Mouse (Mus musculus) kidney, embryonic 14.5 days (tissue): Measurements from ENCODE around the gene Cdh4. TPM values are rescaled to one million over a fixed set of nuclear protein-coding genes. Genes with fewer than 3 reads are reported as not detected.

Experiments
- ATAC-seq: fragments of 200-750 bp; cut with Nextera tagmentation; 2 replicates; pipeline ENCODE4 v1.8.0; 2017; ENCODE audit warnings: moderate number of reproducible peaks, mild to moderate bottlenecking, moderate TSS enrichment, moderate library complexity; ENCODE audit not compliant: low FRiP score, low TSS enrichment
- H3K27ac ChIP-seq: fragments of 300-500 bp; sonication (generic); 2 replicates; pipeline ENCODE4 v1.5.1; 2014; ENCODE audit warnings: low read depth, mild to moderate bottlenecking, low read length, moderate library complexity, mixed read lengths
- H3K27me3 ChIP-seq: fragments of 300-500 bp; sonication (generic); 2 replicates; pipeline ENCODE4 v1.6.1; 2014; ENCODE audit warnings: mild to moderate bottlenecking, low read length; ENCODE audit not compliant: control insufficient read depth, insufficient read depth
- H3K36me3 ChIP-seq: fragments of 300-500 bp; sonication (generic); 2 replicates; pipeline ENCODE4 v1.6.1; 2014; ENCODE audit warnings: low read length, mixed read lengths; ENCODE audit not compliant: control insufficient read depth, insufficient read depth
- H3K4me1 ChIP-seq: fragments of 300-500 bp; sonication (generic); 2 replicates; pipeline ENCODE4 v1.6.1; 2014; ENCODE audit warnings: low read length, mixed read lengths; ENCODE audit not compliant: control insufficient read depth, insufficient read depth
- H3K4me2 ChIP-seq: fragments of 300-500 bp; sonication (generic); replicated peaks from 2 replicates; pipeline ENCODE4 v1.6.1; 2014; ENCODE audit warnings: low read depth, mild to moderate bottlenecking, low read length
- H3K4me3 ChIP-seq: fragments of 300-500 bp; sonication (generic); 2 replicates; pipeline ENCODE4 v1.5.1; 2014; ENCODE audit warnings: mild to moderate bottlenecking, low read length
- H3K9ac ChIP-seq: fragments of 300-500 bp; sonication (generic); 2 replicates; pipeline ENCODE4 v1.6.1; 2014; ENCODE audit warnings: low read depth, mild to moderate bottlenecking, low read length, moderate library complexity
- H3K9me3 ChIP-seq: fragments of 300-500 bp; sonication (generic); 2 replicates; pipeline ENCODE4 v1.6.1; 2016; ENCODE audit warnings: low read length; ENCODE audit not compliant: control insufficient read depth
- WGBS: fragments of 180-500 bp; shearing (Covaris S2); extraction: QIAGEN DNeasy Blood & Tissue Kit; methylation state at CpG from one replicate; pipeline ENCODE4 v1.1.7; 2014; 5-methylcytosine and 5-hydroxymethylcytosine counted together
- polyA plus RNA-seq: library from polyadenylated mRNA; unstranded; fragments of >200 nt; fragmentation: Nextera tagmentation; extraction: Ambion mirVana; gene quantifications from 2 replicates; pipeline ENCODE4 v1.2.1, GENCODE M21; 2014

The Cdh4 gene
- polyA plus RNA-seq, 1 experiment from 2014 or later = 19.4 TPM

- 38% methylated on average over 6 of the region's 6 CpGs for WGBS
- Histone ChIP-seq H3K36me3 (no peaks in the 10 kb centered on the region), H3K27me3 (no peaks in the 10 kb centered on the region), H3K9me3 (no peaks in the 10 kb centered on the region), H3K4me3 (no peak overlapping the region), H3K4me1 (no peaks in the 10 kb centered on the region), H3K4me2 (no peak overlapping the region), H3K27ac (no peak overlapping the region), H3K9ac (no peak overlapping the region)
- ATAC-seq = no peak
These were observed 129.0 kb downstream of the Cdh4 start for GRCm38 (mm10) chr2:179571175-179571769.

DNA sequence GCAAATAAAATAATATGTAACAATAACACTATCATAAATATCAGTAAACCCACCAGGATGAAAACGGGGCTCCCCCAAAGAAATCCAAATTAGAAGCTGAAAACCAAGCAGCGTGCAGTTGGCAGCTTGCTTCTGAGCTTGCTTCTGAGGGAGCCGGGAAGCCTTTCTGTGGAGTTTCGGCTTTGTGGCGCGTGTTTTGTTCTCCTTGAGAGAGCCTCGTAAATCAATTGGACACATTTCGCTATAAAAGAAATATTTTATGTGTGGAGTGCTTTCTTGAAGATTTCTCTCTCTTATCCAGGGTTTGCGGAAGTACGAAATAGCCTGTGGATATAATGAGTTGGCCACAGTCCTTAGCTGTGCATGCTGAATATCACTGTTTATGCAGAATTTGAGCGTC lies 131.1 kb downstream of the Cdh4 start:
- WGBS = 49% methylated on average over 11 of the region's 11 CpGs

GRCm38 (mm10) chr2:179573786-179574185 lies 131.6 kb downstream of the Cdh4 start:
- no peaks in the 10 kb centered on the region for H3K27me3 ChIP-seq
- H3K27ac ChIP-seq = no peak overlapping the region
- H3K4me3 ChIP-seq = no peak overlapping the region
- no peak for ATAC-seq
- no peak overlapping the region for H3K9ac ChIP-seq
- no peaks in the 10 kb centered on the region for H3K36me3 ChIP-seq
- no peaks in the 10 kb centered on the region for H3K9me3 ChIP-seq
- WGBS = 71% methylated on average over 6 of the region's 6 CpGs
- no peaks in the 10 kb centered on the region for H3K4me1 ChIP-seq
- no peak overlapping the region for H3K4me2 ChIP-seq

More for the DNA sequence above, 131.1 kb downstream of the Cdh4 start:
- Histone ChIP-seq H3K4me2 (no peak overlapping the region), H3K9ac (no peak overlapping the region), H3K36me3 (no peaks in the 10 kb centered on the region), H3K27me3 (no peaks in the 10 kb centered on the region), H3K27ac (no peak overlapping the region), H3K4me1 (no peaks in the 10 kb centered on the region), H3K9me3 (no peaks in the 10 kb centered on the region), H3K4me3 (no peak overlapping the region)
- no peak for ATAC-seq

DNA sequence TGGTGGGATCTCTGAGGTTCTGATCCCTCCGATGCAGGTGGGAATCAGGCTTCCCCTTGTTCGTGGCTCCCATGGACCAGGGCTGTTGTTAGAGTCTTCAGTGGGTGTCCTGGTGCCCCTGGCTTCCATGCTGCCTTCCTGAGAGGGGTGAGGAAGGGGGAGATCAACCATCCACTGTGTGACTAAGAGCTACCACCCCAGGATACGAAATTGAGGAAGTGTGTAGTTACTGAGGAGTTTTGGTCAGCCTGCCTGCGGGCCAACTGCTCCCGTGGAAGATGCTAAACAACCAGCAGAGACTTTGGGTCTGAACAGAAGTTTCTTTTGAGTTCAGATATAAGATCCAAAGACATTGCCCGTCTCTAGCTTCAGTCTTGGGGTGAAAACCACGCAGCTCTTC lies 133.4 kb downstream of the Cdh4 start:
- Histone ChIP-seq H3K9me3 (no peaks in the 10 kb centered on the region), H3K4me1 (no peaks in the 10 kb centered on the region), H3K27me3 (no peaks in the 10 kb centered on the region), H3K4me2 (no peak overlapping the region), H3K27ac (no peak overlapping the region), H3K4me3 (no peak overlapping the region), H3K9ac (no peak overlapping the region), H3K36me3 (no peaks in the 10 kb centered on the region)
- no peak for ATAC-seq
- WGBS = 93% methylated on average over 7 of the region's 7 CpGs

DNA sequence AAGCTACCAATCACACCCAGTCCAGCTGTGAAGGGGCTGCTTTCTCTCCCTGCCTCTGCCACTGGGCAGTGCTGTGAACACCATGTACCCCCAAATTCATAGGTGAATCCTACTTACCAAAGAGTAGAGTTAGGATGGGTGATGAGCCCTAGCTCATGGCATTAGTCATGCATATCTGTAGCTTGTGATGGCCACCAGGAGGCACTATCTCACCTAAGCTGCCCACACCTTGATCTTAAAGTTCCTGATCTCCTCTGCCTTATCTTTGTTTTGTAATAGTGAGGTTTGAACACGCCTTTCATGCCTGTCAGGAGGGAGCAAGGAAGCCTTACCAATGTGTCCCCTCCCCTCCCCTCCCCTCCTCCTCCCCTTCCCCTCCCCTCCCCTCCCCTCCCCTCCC lies 134.0 kb downstream of the Cdh4 start:
- H3K4me1 ChIP-seq = no peaks in the 10 kb centered on the region
- no peaks in the 10 kb centered on the region for H3K27me3 ChIP-seq
- H3K9me3 ChIP-seq = no peaks in the 10 kb centered on the region
- no peak overlapping the region for H3K27ac ChIP-seq
- H3K9ac ChIP-seq = no peak overlapping the region
- H3K36me3 ChIP-seq = no peaks in the 10 kb centered on the region
- no peak overlapping the region for H3K4me3 ChIP-seq
- WGBS = 83% methylated on average over 1 of the region's 1 CpGs
- H3K4me2 ChIP-seq = no peak overlapping the region
- ATAC-seq = no peak

GRCm38 (mm10) chr2:179578329-179578728 lies 136.1 kb downstream of the Cdh4 start:
- H3K4me3 ChIP-seq = no peak overlapping the region
- H3K27ac ChIP-seq = no peak overlapping the region
- WGBS = 67% methylated on average over 3 of the region's 3 CpGs
- no peaks in the 10 kb centered on the region for H3K4me1 ChIP-seq
- H3K27me3 ChIP-seq = no peaks in the 10 kb centered on the region
- no peaks in the 10 kb centered on the region for H3K9me3 ChIP-seq
- no peaks in the 10 kb centered on the region for H3K36me3 ChIP-seq
- no peak overlapping the region for H3K4me2 ChIP-seq
- H3K9ac ChIP-seq = no peak overlapping the region
- ATAC-seq = no peak

GRCm38 (mm10) chr2:179578842-179579241 lies 136.6 kb downstream of the Cdh4 start:
- H3K4me3 ChIP-seq = no peak overlapping the region
- H3K27ac ChIP-seq = no peak overlapping the region
- H3K27me3 ChIP-seq = no peaks in the 10 kb centered on the region
- WGBS = 76% methylated on average over 11 of the region's 11 CpGs
- H3K4me2 ChIP-seq = no peak overlapping the region
- no peak for ATAC-seq
- H3K4me1 ChIP-seq = no peaks in the 10 kb centered on the region
- H3K9ac ChIP-seq = no peak overlapping the region
- no peaks in the 10 kb centered on the region for H3K36me3 ChIP-seq
- no peaks in the 10 kb centered on the region for H3K9me3 ChIP-seq

DNA sequence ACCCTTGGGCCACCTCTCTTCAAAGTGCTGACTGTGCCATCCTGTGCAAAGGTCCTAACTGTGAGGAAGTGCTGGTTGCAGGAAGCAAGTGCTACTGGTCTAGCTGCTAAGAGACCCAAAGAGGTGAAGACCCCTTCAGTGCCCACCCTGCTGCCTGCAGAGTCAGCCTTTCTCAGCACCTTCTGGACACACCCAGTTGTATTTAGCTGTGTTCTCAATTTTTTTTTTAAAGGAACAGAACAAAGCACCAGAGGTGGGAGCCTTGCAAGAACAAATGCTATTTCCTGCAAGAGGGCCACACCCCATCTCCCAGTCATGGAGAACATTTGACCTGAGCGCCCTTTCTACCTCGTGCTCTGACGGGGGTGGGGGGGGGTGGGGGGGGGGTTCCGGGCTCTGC lies 138.2 kb downstream of the Cdh4 start:
- no peak for ATAC-seq
- H3K9me3 ChIP-seq = no peaks in the 10 kb centered on the region
- no peaks in the 10 kb centered on the region for H3K36me3 ChIP-seq
- H3K9ac ChIP-seq = no peak overlapping the region
- no peak overlapping the region for H3K27ac ChIP-seq
- H3K27me3 ChIP-seq = no peaks in the 10 kb centered on the region
- no peak overlapping the region for H3K4me3 ChIP-seq
- no peak overlapping the region for H3K4me2 ChIP-seq
- 54% methylated on average over 4 of the region's 4 CpGs for WGBS
- H3K4me1 ChIP-seq = 0 out of 2 replicates have a peak, but pooled peaks cover 4% of the 10 kb centered on the region

DNA sequence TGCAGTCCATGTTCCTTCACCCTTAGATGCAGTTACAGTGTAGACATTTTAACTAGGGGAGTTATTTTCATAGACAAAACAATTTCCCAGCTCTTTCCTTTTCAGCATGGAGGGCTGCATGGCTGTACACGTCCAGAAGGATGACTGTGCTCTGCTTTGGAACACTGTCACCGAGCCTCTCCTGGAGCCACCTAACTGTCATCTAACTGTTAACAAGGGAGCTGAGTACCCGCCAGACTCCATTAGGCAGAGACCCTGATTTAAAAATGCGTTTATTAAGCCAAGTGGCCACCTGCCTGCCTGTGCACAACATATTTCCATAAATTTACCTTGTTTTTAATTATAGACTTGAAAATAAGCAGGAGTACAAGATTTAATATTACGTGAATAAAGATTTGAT lies 138.8 kb downstream of the Cdh4 start:
- 71% methylated on average over 5 of the region's 5 CpGs for WGBS
- H3K27me3 ChIP-seq = no peaks in the 10 kb centered on the region
- H3K4me3 ChIP-seq = no peak overlapping the region
- H3K9ac ChIP-seq = no peak overlapping the region
- H3K4me1 ChIP-seq = 0 out of 2 replicates have a peak, but pooled peaks cover 4% of the 10 kb centered on the region
- H3K4me2 ChIP-seq = no peak overlapping the region
- no peaks in the 10 kb centered on the region for H3K9me3 ChIP-seq
- H3K36me3 ChIP-seq = no peaks in the 10 kb centered on the region
- ATAC-seq = no peak
- no peak overlapping the region for H3K27ac ChIP-seq
